Mouse (Mus musculus) left cerebral cortex, postnatal 14 days (tissue): Measurements from ENCODE around the gene Tnfrsf13c. TPM values are rescaled to one million over a fixed set of nuclear protein-coding genes. Genes with fewer than 3 reads are reported as not detected.

Source experiments
- DNase-seq, 2 experiments: peaks; one replicate each; pipeline ENCODE4 v3.0.0; 2021 to 2022; ENCODE audit warnings: low spot score in 2 of 2, mixed read lengths in 1 of 2
- intact Hi-C: fragments of 180-260 bp; cut with DNase I; formaldehyde crosslinking; loops from one replicate; pipeline ENCODE4 v1.15.1; 2025
- total RNA-seq, 2 experiments: library from RNA; stranded (reverse); gene quantifications; 2 replicates each; pipeline ENCODE4 v1.2.3; 2021

The Tnfrsf13c gene
- total RNA-seq, 2 experiments from 2014 or later, result 0.27 to 0.35 TPM

DNA sequence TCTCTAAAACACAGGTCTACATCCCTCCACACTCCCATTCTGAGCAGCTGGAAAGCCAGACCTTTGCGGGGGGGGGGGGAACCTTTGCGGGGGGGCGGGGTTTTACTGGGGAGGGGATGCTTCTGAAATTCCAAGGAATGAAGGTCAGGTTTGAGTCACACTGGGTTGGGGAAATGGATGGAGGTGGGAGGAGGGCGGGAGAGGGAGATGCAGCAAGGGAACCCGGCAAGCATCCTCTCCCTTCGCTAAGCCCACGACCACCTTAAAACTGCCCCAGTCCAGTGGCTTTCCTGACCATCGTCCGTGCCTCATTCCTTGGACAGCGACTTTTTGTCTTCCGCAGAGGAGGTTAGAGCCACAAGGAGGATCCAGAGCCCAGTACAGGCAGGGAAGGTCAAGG lies 12.9 kb downstream of the Tnfrsf13c start:
- DNase-seq, result no peak
- intact Hi-C loops, result no loop called here

- intact Hi-C loops, result no loop called here
Measured at GRCm38 (mm10) chr15:82210801-82211200, 13.4 kb downstream of the Tnfrsf13c start.

DNA sequence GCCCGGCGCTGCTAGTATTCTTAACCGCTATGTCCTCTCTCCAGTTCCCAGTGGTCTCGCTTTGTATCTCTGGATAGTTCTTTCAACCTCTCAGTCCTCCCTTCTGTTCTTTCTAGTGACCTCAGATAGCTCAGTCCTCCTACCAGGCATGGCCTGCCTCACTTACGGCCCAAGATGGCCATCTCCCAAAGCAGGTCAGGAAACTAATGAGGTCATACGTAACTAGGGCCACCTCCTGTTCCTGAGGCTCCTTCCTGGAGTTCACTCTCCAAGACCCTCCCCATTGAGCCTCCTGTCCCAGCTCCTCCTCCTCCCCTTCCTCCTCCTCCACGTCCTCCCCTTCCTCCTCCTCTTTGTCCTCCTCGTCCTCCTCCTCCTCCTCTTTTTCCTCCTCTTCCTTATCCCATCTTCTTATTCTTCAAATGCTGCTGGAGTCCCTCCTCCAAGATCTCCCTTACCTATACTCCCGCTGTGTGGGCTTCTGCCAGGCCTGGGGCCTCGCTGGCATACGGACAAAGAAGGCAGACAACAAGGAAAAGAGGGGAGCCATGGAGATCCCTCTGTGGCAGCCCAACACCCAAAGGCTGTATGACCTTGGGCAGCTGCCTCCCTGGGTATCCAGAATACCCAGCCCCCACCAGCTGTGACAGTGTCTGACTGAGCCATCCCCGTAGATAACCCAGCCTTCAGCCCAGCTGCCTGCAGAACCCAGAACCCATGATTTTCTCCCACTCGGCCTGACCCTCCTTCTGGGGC lies 14.7 kb downstream of the Tnfrsf13c start:
- no peak for DNase-seq
- intact Hi-C loops, result no loop called here

More at GRCm38 (mm10) chr15:82210801-82211200, 13.4 kb downstream of the Tnfrsf13c start:
- no peak for DNase-seq

GRCm38 (mm10) chr15:82208307-82208706 lies 15.9 kb downstream of the Tnfrsf13c start:
- no peak for DNase-seq
- intact Hi-C loops, result no loop called here

GRCm38 (mm10) chr15:82207504-82208219 lies 16.5 kb downstream of the Tnfrsf13c start:
- no peak for DNase-seq

DNA sequence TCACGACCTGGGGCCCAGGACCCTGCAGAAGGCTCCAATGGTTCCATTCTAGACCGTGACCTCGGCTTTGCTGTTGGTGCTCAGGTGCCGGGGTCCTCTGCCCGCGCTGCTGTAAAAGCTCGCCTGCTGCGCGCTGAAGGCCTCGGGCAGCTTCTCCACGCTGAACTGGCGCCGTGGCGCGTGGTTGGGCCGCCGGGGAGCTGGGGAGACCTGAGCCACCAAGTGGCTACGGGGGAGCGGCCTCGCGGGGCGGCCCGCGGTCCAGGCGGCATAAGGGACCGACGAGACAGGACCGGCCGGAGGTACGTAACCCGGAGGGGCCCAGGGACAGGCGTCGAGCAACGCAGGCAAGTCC lies 17.1 kb downstream of the Tnfrsf13c start:
- intact Hi-C loops, result no loop called here
- no peak for DNase-seq

More at GRCm38 (mm10) chr15:82207504-82208219, 16.5 kb downstream of the Tnfrsf13c start:
- intact Hi-C loops, result no loop called here

GRCm38 (mm10) chr15:82206365-82207104 lies 17.6 kb downstream of the Tnfrsf13c start:
- peak in 1 of 2 experiments; percentile 41 for DNase-seq
- intact Hi-C loops, result no loop called here

DNA sequence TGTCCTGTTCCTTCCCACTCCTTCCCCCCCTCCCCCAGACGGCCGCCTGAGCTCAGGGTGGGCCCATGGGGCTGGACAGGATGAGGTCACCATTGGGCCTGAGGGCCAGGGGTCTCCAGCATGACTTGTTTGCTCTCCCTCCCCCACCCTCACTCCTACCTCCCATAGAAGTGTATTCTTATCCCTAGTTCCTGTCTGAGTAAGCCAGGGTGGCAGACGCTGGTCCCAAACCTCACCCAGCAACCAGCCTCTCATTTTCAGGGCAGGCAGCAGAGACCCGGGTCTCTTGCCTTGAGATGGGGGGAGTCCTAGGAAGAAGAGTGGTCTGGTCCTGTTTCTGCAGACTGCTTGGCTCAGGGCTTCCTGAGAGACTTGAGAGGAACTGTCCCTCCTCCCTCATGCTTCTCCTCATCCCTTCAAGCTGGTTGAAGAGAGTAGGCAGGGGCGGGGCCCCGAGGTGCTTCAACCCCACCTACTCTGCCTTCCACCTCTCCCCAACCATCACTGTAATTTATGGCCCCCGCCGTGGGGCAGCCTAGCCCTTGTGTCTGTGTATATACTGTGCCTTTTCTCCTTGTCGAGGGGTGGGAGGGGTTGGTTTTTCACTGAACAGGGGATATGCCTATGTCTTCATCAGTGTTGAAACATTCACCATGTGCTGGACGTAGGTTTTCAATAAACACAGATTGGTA lies 19.3 kb downstream of the Tnfrsf13c start:
- no peak for DNase-seq
- intact Hi-C loops, result no loop called here

DNA sequence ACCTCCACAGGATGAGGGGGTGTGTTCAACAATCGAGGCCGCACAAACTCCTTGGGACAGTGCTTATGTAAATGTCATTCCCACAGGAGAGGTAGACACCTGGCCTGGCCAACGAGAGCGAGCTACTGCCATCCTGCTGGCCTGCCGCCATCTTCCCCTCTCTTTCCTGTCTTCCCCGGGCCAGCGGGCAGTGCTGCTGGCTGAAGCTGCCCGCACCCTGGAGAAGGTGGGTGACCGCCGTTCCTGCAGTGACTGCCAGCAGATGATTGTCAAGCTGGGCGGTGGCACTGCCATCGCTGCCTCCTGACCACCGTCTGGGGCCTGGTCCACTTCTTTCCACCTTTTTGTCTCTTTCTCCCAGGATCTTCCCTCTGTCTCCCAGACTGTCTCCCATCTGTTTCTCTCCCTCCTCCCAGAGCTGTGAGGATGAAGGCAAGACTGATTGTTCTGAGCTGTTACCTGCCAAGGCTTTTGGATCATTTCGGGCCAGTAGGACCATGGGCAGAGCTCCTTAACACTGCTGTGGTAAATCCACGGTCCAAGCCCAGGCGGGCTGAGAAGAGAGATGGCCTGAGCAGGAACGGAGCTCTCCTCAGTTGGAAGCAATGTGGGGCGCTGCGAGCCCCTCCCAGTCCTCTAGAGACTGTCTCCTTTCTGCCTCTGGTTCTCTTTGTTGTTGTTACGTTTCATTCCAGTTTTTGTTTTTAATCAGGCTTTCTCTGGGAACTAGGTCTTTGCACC lies 20.4 kb downstream of the Tnfrsf13c start:
- DNase-seq, result no peak
- intact Hi-C loops, result no loop called here

DNA sequence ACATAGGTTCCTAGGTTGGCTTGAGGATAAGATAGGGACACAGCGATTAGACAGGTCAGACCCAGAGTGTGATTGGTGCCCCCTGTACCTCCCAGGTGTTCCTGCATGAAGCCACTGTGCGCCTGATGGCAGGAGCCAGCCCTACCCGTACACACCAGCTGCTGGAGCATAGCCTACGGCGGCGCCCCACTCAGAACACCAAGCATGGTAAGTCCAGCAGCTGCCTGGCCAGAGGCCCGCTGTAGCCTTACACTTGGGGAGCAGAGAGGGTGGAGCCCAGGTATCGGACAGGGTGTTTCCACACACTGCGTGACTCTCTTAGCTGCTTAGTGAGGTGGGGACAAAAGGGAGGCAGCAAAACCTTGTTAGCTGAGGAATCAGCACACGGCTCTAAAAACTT lies 21.1 kb downstream of the Tnfrsf13c start:
- intact Hi-C loops, result no loop called here
- no peak for DNase-seq

DNA sequence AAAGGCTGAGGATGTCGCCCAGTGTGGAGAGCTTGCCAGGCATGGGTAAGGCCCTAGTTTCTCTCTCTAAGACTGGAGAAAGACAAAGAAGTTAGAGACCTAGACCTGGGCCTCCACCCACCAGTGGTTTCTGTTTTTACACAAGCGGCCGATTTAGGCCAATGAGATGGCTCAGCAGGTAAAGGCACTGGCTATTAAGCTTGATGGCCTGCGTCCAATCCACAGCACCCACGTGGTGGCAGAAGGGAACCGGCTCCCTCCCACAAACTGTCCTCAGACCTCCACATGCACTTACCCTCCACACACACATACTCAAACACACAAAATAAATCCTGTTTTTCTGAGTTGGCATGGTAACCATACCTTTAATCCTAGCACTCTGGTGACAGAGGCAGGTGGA lies 22.1 kb downstream of the Tnfrsf13c start:
- DNase-seq, result no peak
- intact Hi-C loops, result no loop called here

DNA sequence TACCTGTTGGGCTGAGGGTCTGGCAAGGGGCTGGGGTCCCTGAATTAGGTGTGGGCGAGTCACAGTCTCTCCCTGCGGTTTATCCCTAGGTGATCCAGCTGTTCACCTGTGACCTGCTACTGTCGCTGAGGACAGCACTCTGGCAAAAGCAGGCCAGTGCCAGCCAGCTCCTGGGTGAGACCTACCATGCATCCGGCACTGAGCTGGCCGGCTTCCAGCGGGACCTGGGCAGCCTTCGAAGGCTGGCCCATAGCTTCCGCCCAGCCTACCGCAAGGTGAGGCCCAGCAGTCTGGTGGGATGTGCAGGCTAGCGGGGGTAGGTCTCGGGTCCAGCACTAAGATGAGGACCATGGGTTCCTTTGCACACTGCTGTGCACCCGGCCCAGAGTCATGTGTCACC lies 24.6 kb downstream of the Tnfrsf13c start:
- intact Hi-C loops, result no loop called here
- no peak for DNase-seq

- no peak for DNase-seq
- intact Hi-C loops, result no loop called here
Measured at GRCm38 (mm10) chr15:82198342-82198741, 25.8 kb downstream of the Tnfrsf13c start.

GRCm38 (mm10) chr15:82197937-82198336 lies 26.2 kb downstream of the Tnfrsf13c start:
- intact Hi-C loops, result no loop called here
- no peak for DNase-seq

DNA sequence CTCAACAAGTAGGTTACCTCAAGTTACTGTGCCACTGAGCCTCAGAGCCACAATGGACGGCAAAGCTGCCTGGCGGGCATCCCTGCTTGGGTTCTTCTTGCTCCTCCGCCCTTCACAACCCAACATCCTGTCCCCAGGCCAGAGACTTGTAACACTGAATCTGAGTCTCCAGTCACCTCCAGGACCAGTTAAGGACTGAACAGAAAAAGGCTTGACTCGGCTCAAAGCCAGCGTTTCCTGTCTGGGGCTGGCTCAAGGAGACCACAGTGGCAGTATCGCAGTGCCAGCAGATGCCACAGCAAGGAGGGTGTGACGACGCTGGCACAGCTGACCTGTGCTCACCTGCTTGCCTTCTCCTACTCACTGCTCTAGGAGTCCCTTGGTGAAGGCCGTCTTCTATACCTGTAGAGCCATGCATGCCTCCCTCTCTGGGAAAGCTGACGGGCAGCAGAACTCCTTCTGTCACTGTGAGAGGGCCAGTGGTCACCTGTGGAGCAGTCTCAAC lies 26.9 kb downstream of the Tnfrsf13c start:
- DNase-seq, result no peak
- intact Hi-C loops, result no loop called here

DNA sequence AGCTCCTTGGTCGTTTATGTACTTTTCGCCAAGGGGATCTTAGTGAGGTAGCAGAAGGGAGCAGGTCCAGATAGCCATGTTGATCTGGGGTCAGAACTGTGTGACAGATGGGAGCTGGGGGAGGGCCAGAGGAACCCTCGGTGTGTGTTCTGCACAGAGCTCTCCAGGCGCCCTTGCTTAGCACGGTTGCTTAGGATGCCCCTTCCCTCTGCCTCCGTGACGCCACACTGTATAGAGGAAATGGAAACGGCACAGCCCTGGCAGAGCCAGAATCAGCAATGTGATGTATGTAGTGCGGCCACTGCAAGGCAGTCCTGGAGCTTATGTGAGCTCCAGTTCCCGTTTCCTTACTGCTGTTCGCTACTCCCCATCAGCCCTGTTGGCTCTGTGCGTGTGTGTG lies 27.9 kb downstream of the Tnfrsf13c start:
- intact Hi-C loops, result no loop called here
- DNase-seq, result no peak

- no peak for DNase-seq
Measured at GRCm38 (mm10) chr15:82192617-82193016, 31.6 kb downstream of the Tnfrsf13c start.

DNA sequence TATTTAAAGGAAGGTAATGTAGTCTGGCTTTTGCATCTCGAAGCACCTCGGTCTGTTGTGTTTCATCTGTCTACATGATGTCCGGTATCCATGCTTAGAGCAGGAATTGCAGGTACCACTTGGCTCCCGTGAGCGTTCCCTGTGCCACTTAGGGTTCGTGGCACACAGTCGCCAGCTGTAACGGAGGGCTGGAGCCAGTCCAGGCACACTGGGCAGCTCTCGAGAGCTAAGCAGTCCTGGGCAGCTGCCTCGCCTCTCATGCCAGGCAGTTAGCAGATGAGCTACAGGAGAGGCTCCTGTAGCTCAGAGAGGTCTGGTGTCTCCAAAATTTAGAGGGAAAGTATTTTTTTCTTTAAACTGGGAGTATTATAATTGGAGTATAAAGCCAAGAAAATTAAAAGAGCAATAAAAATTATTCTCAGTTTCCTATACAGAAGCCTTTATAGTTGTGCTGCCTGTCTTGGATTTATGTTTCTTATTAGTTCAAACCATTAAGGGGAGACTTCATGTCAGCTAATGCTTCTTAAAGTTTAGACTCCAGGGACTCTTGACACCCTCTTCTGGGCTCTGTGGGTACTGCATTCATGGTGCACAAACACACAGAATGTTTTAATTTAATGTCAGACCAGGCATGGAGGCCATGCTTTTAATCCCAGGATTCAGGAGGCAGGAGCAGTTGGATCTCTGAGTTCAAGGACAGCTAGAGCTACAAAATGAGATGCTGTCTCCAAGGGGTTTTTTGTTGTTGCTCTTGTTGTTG lies 35.5 kb downstream of the Tnfrsf13c start:
- no peak for DNase-seq
- intact Hi-C loops, result no loop called here

More at GRCm38 (mm10) chr15:82192617-82193016, 31.6 kb downstream of the Tnfrsf13c start:
- intact Hi-C loops, result no loop called here
